Mouse (Mus musculus): ENCODE data around the gene Vrk3. TPM values are rescaled to one million over a fixed set of nuclear protein-coding genes. Genes with fewer than 3 reads are reported as not detected.
"Not testable (repeated sequence)": the region's sequence is repeated elsewhere in the genome, so short reads cannot be mapped to it uniquely, and the experiment has no call there.

Gene Vrk3
- polyA plus RNA-seq (2012; rRNA removed), result 33.9 and 38.2 TPM in 2 replicates

GRCm38 (mm10) chr7:44748101-44749044, at the start of gene Vrk3:
Gene Vrk3, plus strand, starts transcription at chr7:44748413.
- peak; percentile 96 for DNase-seq (ENCODE audit: extremely low spot score in 1 of 2, low spot score in 1 of 2)

GRCm38 (mm10) chr7:44701921-44702320, 46.3 kb upstream of the Vrk3 start:
- DNase-seq (ENCODE audit: extremely low spot score in 1 of 2, low spot score in 1 of 2), result peak in 1 of 2 experiments; percentile 48

GRCm38 (mm10) chr7:44702985-44703384, 45.2 kb upstream of the Vrk3 start:
- no peak for DNase-seq (ENCODE audit: extremely low spot score in 1 of 2, low spot score in 1 of 2)

GRCm38 (mm10) chr7:44704363-44704762, 43.9 kb upstream of the Vrk3 start:
- peak in 1 of 2 experiments; percentile 42 for DNase-seq (ENCODE audit: extremely low spot score in 1 of 2, low spot score in 1 of 2)

GRCm38 (mm10) chr7:44705086-44705485, 43.1 kb upstream of the Vrk3 start:
- DNase-seq (ENCODE audit: extremely low spot score in 1 of 2, low spot score in 1 of 2), result no peak

- no peak for DNase-seq (ENCODE audit: extremely low spot score in 1 of 2, low spot score in 1 of 2)
Observed at GRCm38 (mm10) chr7:44706322-44706721, 41.9 kb upstream of the Vrk3 start.

GRCm38 (mm10) chr7:44707169-44707675, 41.0 kb upstream of the Vrk3 start:
- DNase-seq (ENCODE audit: extremely low spot score in 1 of 2, low spot score in 1 of 2), result no peak

GRCm38 (mm10) chr7:44708093-44708492, 40.1 kb upstream of the Vrk3 start:
- not testable (repeated sequence) for DNase-seq (ENCODE audit: extremely low spot score in 1 of 2, low spot score in 1 of 2)

GRCm38 (mm10) chr7:44708574-44708973, 39.6 kb upstream of the Vrk3 start, which contains the start of gene Izumo2:
Gene Izumo2, plus strand, starts transcription at chr7:44708742.
- DNase-seq (ENCODE audit: extremely low spot score in 1 of 2, low spot score in 1 of 2), result no peak

- DNase-seq (ENCODE audit: extremely low spot score in 1 of 2, low spot score in 1 of 2), result no peak
Observed at GRCm38 (mm10) chr7:44709881-44710280, 38.3 kb upstream of the Vrk3 start.

GRCm38 (mm10) chr7:44722058-44722457, 26.2 kb upstream of the Vrk3 start:
- DNase-seq (ENCODE audit: extremely low spot score in 1 of 2, low spot score in 1 of 2), result no peak

- DNase-seq (ENCODE audit: extremely low spot score in 1 of 2, low spot score in 1 of 2), result peak in 1 of 2 experiments; percentile 28
Observed at GRCm38 (mm10) chr7:44724316-44724715, 23.9 kb upstream of the Vrk3 start.

- DNase-seq (ENCODE audit: extremely low spot score in 1 of 2, low spot score in 1 of 2), result peak in 1 of 2 experiments; percentile 27
Observed at GRCm38 (mm10) chr7:44726343-44726742, 21.9 kb upstream of the Vrk3 start.

- no peak for DNase-seq (ENCODE audit: extremely low spot score in 1 of 2, low spot score in 1 of 2)
Observed at GRCm38 (mm10) chr7:44727151-44727550, 21.1 kb upstream of the Vrk3 start.

GRCm38 (mm10) chr7:44728082-44728975, 19.9 kb upstream of the Vrk3 start:
- no peak for DNase-seq (ENCODE audit: extremely low spot score in 1 of 2, low spot score in 1 of 2)

GRCm38 (mm10) chr7:44733723-44734122, 14.5 kb upstream of the Vrk3 start:
- no peak for DNase-seq (ENCODE audit: extremely low spot score in 1 of 2, low spot score in 1 of 2)

- no peak for DNase-seq (ENCODE audit: extremely low spot score in 1 of 2, low spot score in 1 of 2)
Observed at GRCm38 (mm10) chr7:44741361-44741760, 6.9 kb upstream of the Vrk3 start.

- DNase-seq (ENCODE audit: extremely low spot score in 1 of 2, low spot score in 1 of 2), result no peak
Observed at GRCm38 (mm10) chr7:44744270-44744669, 3.9 kb upstream of the Vrk3 start.

GRCm38 (mm10) chr7:44745076-44745475, 3.1 kb upstream of the Vrk3 start:
- peak; percentile 28 to 82 for DNase-seq (ENCODE audit: extremely low spot score in 1 of 2, low spot score in 1 of 2)

GRCm38 (mm10) chr7:44747115-44747514, 1.1 kb upstream of the Vrk3 start:
- no peak for DNase-seq (ENCODE audit: extremely low spot score in 1 of 2, low spot score in 1 of 2)

- DNase-seq (ENCODE audit: extremely low spot score in 1 of 2, low spot score in 1 of 2), result not testable (repeated sequence)
Observed at GRCm38 (mm10) chr7:44750950-44751349, 2.7 kb downstream of the Vrk3 start, which contains the start of gene Zfp473. Gene Zfp473, minus strand, starts transcription at chr7:44751050.

All from frontal cortex, adult 2 months (tissue).